Mouse (Mus musculus): ENCODE measurements around the gene Faf1.

- TF ChIP-seq POLR2A (IDR thresholded peaks at IDR 0.05; ENCODE audit: insufficient read depth, low read length) (no peak), CTCF (IDR thresholded peaks at IDR 0.05; ENCODE audit: low read depth, low read length) (no peak), EP300 (IDR thresholded peaks at IDR 0.05; ENCODE audit: insufficient read depth, low read depth, low read length) (no peak)
Observed at GRCm38 (mm10) chr4:109664091-109664490, 12.3 kb upstream of the Faf1 start.

Measured in ES-Bruce4 (cell line).